Mouse (Mus musculus) spleen, adult 2 months (tissue): Measurements from ENCODE around the gene Nrd1.

Experiments used
- CTCF ChIP-seq: fragments of 200-500 bp; IDR thresholded peaks from 2 replicates; pipeline ENCODE4 v1.5.1; 2011; ENCODE audit warnings: mild to moderate bottlenecking, inconsistent platforms; ENCODE audit not compliant: insufficient read depth, insufficient read length, insufficient replicate concordance; ENCODE audit errors: extremely low read depth
- POLR2A ChIP-seq: fragments of 200-500 bp; IDR thresholded peaks from 2 replicates; pipeline ENCODE4 v1.6.1; 2011; ENCODE audit warnings: low read depth, low read length, inconsistent platforms

DNA sequence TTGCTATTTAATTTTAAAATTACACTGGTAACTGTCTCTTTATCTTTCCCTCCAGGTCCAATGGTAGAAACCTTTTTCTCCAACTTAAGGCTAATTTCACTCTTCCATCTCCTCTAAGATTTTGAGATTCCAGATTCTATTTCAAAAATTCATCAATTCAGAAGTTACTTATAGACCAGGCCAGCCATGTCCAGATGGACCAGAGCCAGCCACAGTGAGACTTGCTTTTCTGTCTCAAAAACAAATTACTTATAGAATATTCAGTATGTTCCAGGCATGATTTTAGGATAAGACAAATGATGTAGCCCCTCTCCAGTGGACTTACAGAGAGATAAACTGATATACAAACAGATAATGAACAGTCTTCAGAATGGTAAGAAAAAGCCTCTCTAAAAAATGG, 8.6 kb upstream of the Nrd1 start:
- no peak for TF ChIP-seq POLR2A
- no peak for TF ChIP-seq CTCF
